Mouse (Mus musculus): Measurements from ENCODE around the gene Fus.
A peak's percentile ranks its signal among the peaks of the same experiment; 100 is the strongest.
"Not testable (repeated sequence)": the region's sequence is repeated elsewhere in the genome, so short reads cannot be mapped to it uniquely, and the experiment has no call there.

Fus gene

DNA sequence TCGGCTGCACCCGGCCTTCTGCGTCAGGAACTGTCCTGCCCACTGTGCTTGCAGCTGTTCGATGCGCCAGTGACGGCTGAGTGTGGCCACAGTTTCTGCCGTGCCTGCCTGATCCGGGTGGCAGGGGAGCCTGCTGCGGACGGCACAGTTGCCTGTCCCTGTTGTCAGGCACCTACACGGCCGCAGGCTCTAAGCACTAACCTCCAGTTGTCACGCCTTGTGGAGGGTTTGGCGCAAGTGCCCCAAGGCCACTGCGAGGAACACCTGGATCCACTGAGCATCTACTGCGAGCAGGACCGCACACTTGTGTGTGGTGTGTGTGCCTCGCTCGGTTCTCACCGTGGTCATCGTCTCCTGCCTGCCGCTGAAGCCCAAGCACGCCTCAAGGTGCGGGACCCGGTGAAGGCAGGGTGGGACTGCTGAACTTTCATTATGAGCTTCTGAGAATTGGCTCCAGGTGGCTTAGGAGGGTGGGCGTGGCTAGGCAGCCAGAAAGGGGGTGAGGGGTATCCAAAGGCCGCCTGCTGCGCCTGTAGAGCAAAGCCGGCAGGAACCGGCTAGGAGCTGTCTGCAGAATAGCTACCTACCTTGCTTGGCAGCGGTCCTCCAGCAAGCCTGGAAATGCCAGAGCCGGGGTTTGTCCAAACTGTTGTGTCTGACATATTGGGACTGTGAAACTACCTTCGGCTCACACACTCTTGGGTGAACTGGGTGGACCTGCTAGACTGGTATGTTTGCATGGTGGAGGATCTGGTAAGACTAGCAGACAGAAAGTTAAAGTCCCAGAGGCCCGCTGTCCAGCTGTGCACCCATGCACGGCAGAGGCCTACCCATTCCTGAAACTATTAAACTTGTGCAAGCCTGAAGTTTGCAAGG, 37.5 kb downstream of the Fus start:
- peak; percentile 80 for DNase-seq (ENCODE audit: low spot score)

- DNase-seq (ENCODE audit: low spot score), result no peak
Measured at GRCm38 (mm10) chr7:128006193-128006592, 38.9 kb downstream of the Fus start.

DNA sequence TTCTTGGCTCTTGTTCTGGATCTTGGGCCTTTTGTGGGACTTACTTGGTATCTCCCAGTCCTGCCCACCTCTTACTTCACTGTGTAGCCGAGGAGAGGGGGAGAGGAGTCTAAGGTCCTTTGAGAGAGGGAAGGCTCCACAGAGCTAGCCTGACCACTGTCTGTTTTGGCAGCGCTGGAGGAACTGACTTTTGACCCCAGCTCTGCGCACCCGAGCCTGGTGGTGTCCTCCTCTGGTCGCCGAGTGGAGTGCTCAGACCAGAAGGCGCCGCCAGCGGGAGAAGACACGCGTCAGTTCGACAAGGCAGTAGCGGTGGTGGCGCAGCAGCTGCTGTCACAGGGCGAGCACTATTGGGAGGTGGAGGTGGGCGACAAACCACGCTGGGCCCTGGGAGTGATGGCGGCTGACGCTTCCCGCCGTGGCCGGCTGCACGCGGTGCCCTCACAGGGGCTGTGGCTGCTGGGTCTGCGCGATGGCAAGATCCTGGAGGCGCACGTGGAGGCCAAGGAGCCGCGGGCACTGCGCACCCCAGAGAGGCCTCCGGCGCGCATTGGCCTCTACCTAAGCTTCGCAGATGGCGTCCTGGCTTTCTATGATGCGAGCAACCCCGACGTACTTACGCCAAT, 42.6 kb downstream of the Fus start:
- DNase-seq (ENCODE audit: low spot score), result peak; percentile 76

DNA sequence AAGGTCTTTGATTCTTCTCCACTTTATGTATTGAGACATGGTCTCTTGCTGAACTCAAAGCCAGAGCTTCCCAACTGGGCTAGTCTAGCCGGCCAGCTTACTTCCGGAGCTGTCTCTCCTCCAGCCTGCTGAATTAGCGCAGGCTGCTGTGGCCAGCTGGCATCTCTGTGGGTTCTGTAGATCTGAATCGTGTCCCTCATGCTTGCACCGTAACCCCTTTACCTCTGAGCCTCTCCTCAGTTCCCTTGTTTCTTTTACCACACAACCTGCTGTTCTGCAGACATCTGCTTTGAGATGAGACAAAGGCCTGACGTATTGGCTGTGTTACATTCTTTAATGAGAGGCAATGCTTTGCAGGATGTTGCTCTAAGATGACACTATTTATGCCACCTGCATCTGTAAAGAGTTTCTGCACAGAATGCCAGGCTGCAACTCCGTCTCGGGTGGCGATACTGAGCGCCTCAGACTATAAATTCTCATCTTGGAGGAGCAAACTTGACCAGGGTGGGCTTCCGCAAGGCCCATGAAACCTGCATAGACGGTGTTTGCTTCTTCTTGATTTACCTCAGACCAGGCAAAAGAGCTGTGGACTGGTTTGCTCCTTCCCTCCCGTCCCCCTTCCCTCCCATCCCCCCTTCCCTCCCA, 45.0 kb downstream of the Fus start:
- DNase-seq (ENCODE audit: low spot score), result no peak

DNA sequence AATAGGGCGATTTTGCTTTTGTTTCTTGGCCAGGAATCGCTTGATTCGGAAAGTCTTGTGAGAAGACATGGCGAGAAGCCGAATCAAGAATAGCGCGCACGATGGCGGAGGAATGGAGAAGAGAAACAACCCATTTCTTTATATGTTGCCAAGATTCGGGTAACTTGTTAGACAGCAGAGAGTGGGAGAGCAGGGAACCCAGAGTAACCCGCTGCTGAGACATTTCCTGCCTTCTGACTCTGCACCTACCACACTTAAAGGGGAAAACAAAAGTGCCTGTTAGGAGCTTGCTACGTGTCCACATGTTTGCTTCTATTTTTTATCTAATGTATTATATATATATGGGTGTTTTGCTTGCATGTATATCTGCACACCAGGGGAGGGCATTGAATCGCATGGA, 45.9 kb downstream of the Fus start:
- no peak for DNase-seq (ENCODE audit: low spot score)

GRCm38 (mm10) chr7:128016134-128016533, 48.9 kb downstream of the Fus start:
- DNase-seq (ENCODE audit: low spot score), result not testable (repeated sequence)

DNA sequence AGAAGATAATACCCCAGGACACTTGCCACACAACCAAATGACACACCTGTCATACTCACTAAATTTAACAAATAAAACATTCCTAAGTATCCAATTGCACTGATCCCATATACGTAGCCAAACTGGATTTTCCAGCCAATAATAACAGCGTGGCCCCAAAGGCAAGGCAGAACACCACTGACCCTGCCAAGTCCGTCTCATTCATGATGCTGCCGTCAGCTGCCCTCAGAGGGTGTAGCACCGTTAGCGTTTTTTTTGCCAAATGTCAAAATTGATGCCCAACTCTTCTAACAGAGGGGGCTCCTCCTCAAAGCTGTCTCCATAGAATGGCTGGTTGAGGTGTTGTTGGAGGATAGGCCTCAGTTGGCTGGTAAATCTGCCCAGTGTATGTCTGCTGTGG, 49.4 kb downstream of the Fus start:
- no peak for DNase-seq (ENCODE audit: low spot score)

DNA sequence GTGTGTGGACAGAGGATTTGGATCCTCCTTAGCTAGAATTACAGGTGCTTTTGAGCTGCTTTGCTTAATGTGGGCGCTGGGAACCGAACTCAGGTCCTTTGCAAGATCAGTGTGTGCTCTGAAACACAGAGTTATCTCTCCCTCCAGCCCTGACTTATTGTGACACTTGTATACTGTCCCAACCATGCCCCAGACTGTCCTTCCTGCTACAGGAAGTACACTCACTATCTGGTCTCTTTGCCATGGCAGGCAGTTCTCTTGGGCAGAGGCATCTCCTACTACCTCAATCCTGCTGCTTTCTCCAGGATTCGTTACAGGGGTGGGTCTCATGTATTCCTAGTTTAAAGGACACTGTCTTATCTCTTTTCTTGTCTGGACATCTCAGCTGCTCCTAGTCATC, 51.0 kb downstream of the Fus start:
- no peak for DNase-seq (ENCODE audit: low spot score)

DNA sequence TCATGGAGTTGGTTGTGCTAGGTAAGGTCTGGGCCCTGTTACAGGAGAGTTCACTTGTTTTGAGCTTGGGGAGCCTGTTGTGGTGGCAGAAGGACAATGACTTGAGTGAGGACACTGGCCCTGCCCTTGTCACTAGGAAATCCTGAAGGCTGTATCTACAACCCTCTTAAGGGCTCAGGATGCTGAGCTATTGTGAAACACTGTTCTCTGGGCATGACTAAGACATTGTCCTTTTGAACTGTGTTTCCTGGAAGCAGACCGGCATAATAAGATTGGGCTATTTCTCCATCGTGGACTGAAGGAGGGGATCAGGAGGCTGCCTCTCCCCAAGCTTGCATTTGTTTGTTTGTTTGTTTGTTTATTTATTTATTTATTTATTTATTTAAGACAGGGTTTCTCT, 51.9 kb downstream of the Fus start:
- DNase-seq (ENCODE audit: low spot score), result peak; percentile 47

DNA sequence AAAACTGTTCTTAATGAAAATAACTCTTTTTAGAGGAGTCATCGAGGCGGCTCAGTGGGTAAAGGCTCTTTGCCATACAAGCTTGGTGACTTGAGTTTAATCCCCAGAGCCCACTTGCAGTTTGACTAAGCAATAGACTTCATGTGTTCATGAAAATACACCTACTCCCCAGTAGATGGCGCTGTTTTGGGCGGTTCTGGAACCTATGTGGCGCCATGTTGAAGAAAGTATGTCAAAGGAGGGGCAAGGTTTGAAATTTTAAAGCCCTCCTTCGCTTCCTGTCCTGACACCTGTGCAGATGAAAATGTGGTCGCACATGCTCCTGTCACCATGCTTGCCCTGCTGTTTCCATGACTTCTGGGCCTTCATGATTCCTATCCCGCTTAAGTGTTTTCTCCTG, 55.7 kb downstream of the Fus start:
- DNase-seq (ENCODE audit: low spot score), result no peak

DNA sequence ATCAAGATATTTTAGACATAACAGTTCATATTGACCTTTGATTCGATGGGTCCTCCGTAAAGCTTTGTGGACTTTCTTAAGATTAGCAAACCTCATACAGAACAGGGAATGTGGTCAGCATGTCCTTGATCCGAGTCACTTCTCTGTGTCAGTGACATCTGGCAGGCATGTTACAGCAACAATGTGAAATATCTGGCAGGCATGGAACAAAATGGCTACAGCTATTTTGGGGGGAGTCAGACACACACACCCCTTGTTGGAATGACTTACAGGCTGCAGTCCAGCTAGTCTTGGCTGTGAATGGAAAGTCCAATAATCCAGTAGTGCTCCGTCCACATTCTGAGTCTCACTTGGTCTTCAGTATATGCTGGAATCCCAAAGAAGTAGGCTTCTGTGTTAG, 56.3 kb downstream of the Fus start:
- no peak for DNase-seq (ENCODE audit: low spot score)

DNA sequence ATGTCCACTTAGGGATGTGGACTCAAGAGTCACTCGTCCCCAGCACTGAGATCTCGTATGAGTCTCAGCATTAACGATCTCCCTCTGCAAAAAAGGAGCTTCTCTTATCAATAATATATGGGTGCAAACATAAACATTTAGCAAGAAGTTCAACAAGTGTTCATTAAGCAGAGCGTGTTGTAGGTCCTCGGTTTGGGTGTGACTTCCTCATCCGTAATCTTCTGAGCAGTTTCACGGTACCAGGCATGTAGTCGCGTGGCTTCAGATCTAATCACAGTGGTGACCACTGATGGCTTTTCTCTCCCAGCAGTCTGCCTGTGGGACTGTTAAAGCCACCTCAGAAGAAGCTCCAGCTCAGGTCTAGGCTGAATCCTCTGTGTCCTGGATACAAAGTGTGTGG, 57.1 kb downstream of the Fus start:
- DNase-seq (ENCODE audit: low spot score), result no peak

DNA sequence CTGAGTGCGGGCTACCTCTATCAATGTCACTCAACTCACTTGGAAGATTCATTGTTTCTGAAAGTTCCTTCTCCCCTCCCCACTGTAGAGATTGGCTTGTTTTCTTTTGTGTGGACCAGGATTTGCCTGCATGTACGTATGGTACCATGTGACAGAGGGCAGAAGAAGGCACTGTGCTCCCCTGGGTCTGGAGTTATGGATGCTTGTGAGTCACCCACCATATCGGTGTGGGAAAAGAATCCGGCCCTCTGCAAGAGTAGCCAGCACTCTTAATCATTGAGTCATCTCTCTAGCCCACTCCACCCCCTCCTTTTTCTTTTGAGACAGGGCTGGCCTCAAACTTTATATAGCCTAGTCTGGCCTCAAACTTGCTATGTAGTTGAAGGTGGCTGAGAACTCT, 57.7 kb downstream of the Fus start:
- DNase-seq (ENCODE audit: low spot score), result no peak

DNA sequence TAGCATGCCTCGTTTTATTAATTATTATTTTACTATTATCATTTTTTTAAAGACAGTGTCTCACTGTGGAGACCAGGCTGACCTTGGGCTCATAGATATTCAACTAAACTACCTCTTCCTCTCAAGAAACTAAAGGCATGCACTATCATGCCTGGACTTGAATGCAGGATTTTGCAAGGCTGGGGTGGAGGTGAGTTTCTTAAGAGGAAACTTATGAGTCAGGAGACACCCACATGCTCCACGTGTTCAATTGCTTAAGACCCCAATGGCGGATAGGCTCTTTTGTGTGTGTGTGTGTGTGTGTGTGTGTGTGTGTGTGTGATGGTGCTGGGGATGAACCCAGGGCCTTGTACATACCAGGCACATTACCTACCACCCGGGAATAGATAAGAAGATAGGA, 58.1 kb downstream of the Fus start:
- no peak for DNase-seq (ENCODE audit: low spot score)

GRCm38 (mm10) chr7:128031403-128031976, 64.2 kb downstream of the Fus start:
- DNase-seq (ENCODE audit: low spot score), result peak; percentile 79

GRCm38 (mm10) chr7:128032290-128032988, 65.2 kb downstream of the Fus start:
- peak; percentile 71 for DNase-seq (ENCODE audit: low spot score)

DNA sequence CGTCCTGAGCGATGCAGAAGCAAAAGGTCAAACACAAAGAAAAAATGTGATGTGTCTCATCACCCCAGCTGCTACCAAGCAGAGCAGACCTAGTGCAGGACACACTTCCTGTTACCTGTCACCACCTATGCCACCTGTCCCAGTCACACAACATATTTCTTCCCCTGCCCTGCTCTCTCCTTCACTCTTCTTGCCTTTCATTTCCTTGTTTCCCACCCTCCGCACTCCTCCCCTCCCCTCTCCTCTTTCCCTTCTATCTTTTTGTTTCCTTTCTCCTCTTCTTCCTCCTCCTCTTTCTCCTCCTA, 65.7 kb downstream of the Fus start:
- no peak for DNase-seq (ENCODE audit: low spot score)

- no peak for DNase-seq (ENCODE audit: low spot score)
Measured at GRCm38 (mm10) chr7:128033616-128034015, 66.4 kb downstream of the Fus start.
